Mouse (Mus musculus): Measurements from ENCODE around the gene Sctr. TPM values are rescaled to one million over a fixed set of nuclear protein-coding genes. Genes with fewer than 3 reads are reported as not detected.

Gene Sctr
- polyA plus RNA-seq, 1 experiment from 2014 or later = not detected

GRCm38 (mm10) chr1:120051070-120051469, 44.4 kb downstream of the Sctr start:
- peak; percentile 15 for DNase-seq (ENCODE audit: low spot score)
- Histone ChIP-seq H3K27ac (replicated peaks; ENCODE audit: low read depth, low read length) (no peak overlapping the region), H3K9me3 (replicated peaks; ENCODE audit: control insufficient read depth, low read length) (no peaks in the 10 kb centered on the region), H3K27me3 (ENCODE audit: control insufficient read depth, insufficient read depth, low read length) (no peaks in the 10 kb centered on the region), H3K9ac (replicated peaks; ENCODE audit: low read length) (no peak overlapping the region), H3K36me3 (replicated peaks; ENCODE audit: control insufficient read depth, insufficient read depth, low read depth, low read length) (no peaks in the 10 kb centered on the region), H3K4me1 (ENCODE audit: control insufficient read depth, insufficient read depth, low read length) (no peaks in the 10 kb centered on the region), H3K4me3 (ENCODE audit: low read depth, low read length) (no peak overlapping the region), H3K4me2 (ENCODE audit: low read depth, low read length) (no peak overlapping the region)
- 45% methylated on average over 1 of the region's 1 CpGs for WGBS
- no peak for ATAC-seq (replicated peaks; ENCODE audit: insufficient number of reproducible peaks, low FRiP score, low TSS enrichment, low read depth)

DNA sequence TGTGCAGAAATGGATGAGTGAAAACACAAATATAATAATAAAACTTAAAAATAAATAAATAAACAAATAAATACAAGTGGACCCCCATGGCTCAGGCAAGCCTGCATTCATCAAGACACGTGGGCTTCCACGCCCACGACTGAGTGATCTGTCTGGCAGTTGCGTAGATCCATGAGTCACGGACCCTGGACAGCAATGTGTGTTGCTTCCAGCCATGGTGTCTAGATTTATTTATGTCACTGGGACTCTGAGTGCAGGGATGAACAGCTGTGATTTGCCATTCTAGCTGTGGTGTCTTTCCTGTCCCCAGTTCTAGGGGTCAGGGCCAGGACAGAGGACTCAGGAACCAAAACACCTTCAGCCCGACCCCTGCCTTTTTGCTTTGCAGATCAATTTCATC, 48.3 kb downstream of the Sctr start:
- H3K27me3 ChIP-seq (ENCODE audit: control insufficient read depth, insufficient read depth, low read length) = no peaks in the 10 kb centered on the region
- ATAC-seq (replicated peaks; ENCODE audit: insufficient number of reproducible peaks, low FRiP score, low TSS enrichment, low read depth) = no peak
- WGBS = 91% methylated on average over 6 of the region's 6 CpGs

GRCm38 (mm10) chr1:120055475-120055874, 48.8 kb downstream of the Sctr start:
- Histone ChIP-seq H3K36me3 (replicated peaks; ENCODE audit: control insufficient read depth, insufficient read depth, low read depth, low read length) (no peaks in the 10 kb centered on the region), H3K9ac (replicated peaks; ENCODE audit: low read length) (no peak overlapping the region), H3K9me3 (replicated peaks; ENCODE audit: control insufficient read depth, low read length) (no peaks in the 10 kb centered on the region), H3K27ac (replicated peaks; ENCODE audit: low read depth, low read length) (no peak overlapping the region), H3K4me2 (ENCODE audit: low read depth, low read length) (no peak overlapping the region), H3K4me1 (ENCODE audit: control insufficient read depth, insufficient read depth, low read length) (no peaks in the 10 kb centered on the region), H3K4me3 (ENCODE audit: low read depth, low read length) (no peak overlapping the region), H3K27me3 (ENCODE audit: control insufficient read depth, insufficient read depth, low read length) (no peaks in the 10 kb centered on the region)
- ATAC-seq (replicated peaks; ENCODE audit: insufficient number of reproducible peaks, low FRiP score, low TSS enrichment, low read depth) (no peak), DNase-seq (ENCODE audit: low spot score) (no peak)
- WGBS = 82% methylated on average over 6 of the region's 6 CpGs

More for the DNA sequence above, 48.3 kb downstream of the Sctr start:
- Histone ChIP-seq H3K4me3 (ENCODE audit: low read depth, low read length) (no peak overlapping the region), H3K4me2 (ENCODE audit: low read depth, low read length) (no peak overlapping the region), H3K36me3 (replicated peaks; ENCODE audit: control insufficient read depth, insufficient read depth, low read depth, low read length) (no peaks in the 10 kb centered on the region), H3K9me3 (replicated peaks; ENCODE audit: control insufficient read depth, low read length) (no peaks in the 10 kb centered on the region), H3K27ac (replicated peaks; ENCODE audit: low read depth, low read length) (no peak overlapping the region), H3K9ac (replicated peaks; ENCODE audit: low read length) (no peak overlapping the region), H3K4me1 (ENCODE audit: control insufficient read depth, insufficient read depth, low read length) (no peaks in the 10 kb centered on the region)
- no peak for DNase-seq (ENCODE audit: low spot score)

DNA sequence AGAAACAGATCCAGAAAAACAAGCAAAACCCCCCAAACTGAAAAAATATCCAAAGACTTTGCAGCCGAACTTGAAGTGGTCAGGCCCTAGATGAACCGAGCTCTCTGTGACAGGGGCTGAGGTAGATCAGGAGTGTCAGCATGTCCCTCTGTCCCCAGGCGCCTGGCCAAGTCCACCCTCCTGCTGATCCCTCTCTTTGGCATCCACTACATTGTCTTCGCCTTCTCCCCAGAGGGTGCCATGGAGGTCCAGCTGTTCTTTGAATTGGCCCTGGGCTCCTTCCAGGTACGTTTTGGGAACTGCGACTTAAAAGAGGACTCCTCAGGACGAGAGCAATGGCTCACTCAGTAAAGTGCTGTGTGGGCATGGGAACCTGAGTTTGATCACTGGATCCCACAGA, 49.5 kb downstream of the Sctr start:
- no peak overlapping the region for H3K9ac ChIP-seq (replicated peaks; ENCODE audit: low read length)
- H3K4me3 ChIP-seq (ENCODE audit: low read depth, low read length) = no peak overlapping the region
- H3K9me3 ChIP-seq (replicated peaks; ENCODE audit: control insufficient read depth, low read length) = no peaks in the 10 kb centered on the region
- no peak overlapping the region for H3K27ac ChIP-seq (replicated peaks; ENCODE audit: low read depth, low read length)
- WGBS = 60% methylated on average over 7 of the region's 7 CpGs
- DNase-seq (ENCODE audit: low spot score) = no peak
- H3K27me3 ChIP-seq (ENCODE audit: control insufficient read depth, insufficient read depth, low read length) = no peaks in the 10 kb centered on the region
- ATAC-seq (replicated peaks; ENCODE audit: insufficient number of reproducible peaks, low FRiP score, low TSS enrichment, low read depth) = no peak
- H3K4me1 ChIP-seq (ENCODE audit: control insufficient read depth, insufficient read depth, low read length) = no peaks in the 10 kb centered on the region
- H3K4me2 ChIP-seq (ENCODE audit: low read depth, low read length) = no peak overlapping the region
- H3K36me3 ChIP-seq (replicated peaks; ENCODE audit: control insufficient read depth, insufficient read depth, low read depth, low read length) = no peaks in the 10 kb centered on the region

DNA sequence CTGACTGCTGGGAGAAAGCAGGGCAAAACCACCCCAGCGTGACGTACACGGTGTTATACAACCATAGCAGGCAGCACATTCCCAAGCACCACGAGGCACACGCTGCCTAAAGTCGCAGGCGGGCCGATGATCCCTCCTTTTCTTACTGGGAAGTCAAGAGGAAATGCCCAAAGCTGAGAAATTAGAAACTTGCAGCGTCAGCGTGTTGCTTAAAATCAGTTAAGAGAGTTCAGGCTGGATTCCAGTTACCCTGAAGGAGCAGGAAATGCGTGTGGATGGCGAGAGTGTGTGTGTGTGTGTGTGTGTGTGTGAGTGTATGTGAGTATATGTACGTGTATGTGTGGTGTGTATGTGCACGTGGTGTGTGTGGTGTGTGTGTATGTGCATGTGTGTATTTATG, 50.4 kb downstream of the Sctr start:
- Histone ChIP-seq H3K4me2 (ENCODE audit: low read depth, low read length) (no peak overlapping the region), H3K4me3 (ENCODE audit: low read depth, low read length) (no peak overlapping the region), H3K4me1 (ENCODE audit: control insufficient read depth, insufficient read depth, low read length) (no peaks in the 10 kb centered on the region), H3K9ac (replicated peaks; ENCODE audit: low read length) (no peak overlapping the region), H3K27ac (replicated peaks; ENCODE audit: low read depth, low read length) (no peak overlapping the region), H3K27me3 (ENCODE audit: control insufficient read depth, insufficient read depth, low read length) (no peaks in the 10 kb centered on the region), H3K9me3 (replicated peaks; ENCODE audit: control insufficient read depth, low read length) (no peaks in the 10 kb centered on the region), H3K36me3 (replicated peaks; ENCODE audit: control insufficient read depth, insufficient read depth, low read depth, low read length) (no peaks in the 10 kb centered on the region)
- ATAC-seq (replicated peaks; ENCODE audit: insufficient number of reproducible peaks, low FRiP score, low TSS enrichment, low read depth) (no peak), DNase-seq (ENCODE audit: low spot score) (peak; percentile 41)
- WGBS = 60% methylated on average over 14 of the region's 14 CpGs

GRCm38 (mm10) chr1:120057674-120058430, 51.2 kb downstream of the Sctr start:
- 62% methylated on average over 8 of the region's 8 CpGs for WGBS
- ATAC-seq (replicated peaks; ENCODE audit: insufficient number of reproducible peaks, low FRiP score, low TSS enrichment, low read depth) (no peak), DNase-seq (ENCODE audit: low spot score) (no peak)
- no peaks in the 10 kb centered on the region for H3K27me3 ChIP-seq (ENCODE audit: control insufficient read depth, insufficient read depth, low read length)
- no peaks in the 10 kb centered on the region for H3K36me3 ChIP-seq (replicated peaks; ENCODE audit: control insufficient read depth, insufficient read depth, low read depth, low read length)
- H3K27ac ChIP-seq (replicated peaks; ENCODE audit: low read depth, low read length) = no peak overlapping the region
- no peak overlapping the region for H3K9ac ChIP-seq (replicated peaks; ENCODE audit: low read length)
- no peaks in the 10 kb centered on the region for H3K4me1 ChIP-seq (ENCODE audit: control insufficient read depth, insufficient read depth, low read length)
- no peaks in the 10 kb centered on the region for H3K9me3 ChIP-seq (replicated peaks; ENCODE audit: control insufficient read depth, low read length)
- no peak overlapping the region for H3K4me2 ChIP-seq (ENCODE audit: low read depth, low read length)
- no peak overlapping the region for H3K4me3 ChIP-seq (ENCODE audit: low read depth, low read length)

GRCm38 (mm10) chr1:120060687-120061086, 54.0 kb downstream of the Sctr start:
- H3K4me1 ChIP-seq (ENCODE audit: control insufficient read depth, insufficient read depth, low read length) = no peaks in the 10 kb centered on the region

DNA sequence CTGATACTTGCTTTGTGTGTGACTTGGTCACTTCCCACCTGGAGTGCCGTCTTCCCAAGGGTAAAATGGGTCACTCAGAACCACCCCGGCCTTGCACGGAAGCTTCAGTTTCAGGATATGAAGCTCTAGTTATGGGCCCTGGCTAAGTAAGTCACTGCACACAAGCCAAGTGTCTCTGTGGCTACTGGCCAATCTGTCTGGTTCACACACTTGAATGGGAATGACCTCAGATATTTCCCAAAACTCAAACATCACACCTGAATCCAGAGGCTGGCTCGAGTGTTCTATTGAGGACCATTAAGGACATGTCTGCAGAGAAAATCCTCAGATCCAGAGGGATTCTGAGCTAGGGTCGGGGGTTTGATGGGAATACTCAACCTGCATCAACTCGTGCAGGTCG, 55.5 kb downstream of the Sctr start:
- no peaks in the 10 kb centered on the region for H3K27me3 ChIP-seq (ENCODE audit: control insufficient read depth, insufficient read depth, low read length)
- WGBS = 92% methylated on average over 7 of the region's 7 CpGs
- no peak overlapping the region for H3K4me2 ChIP-seq (ENCODE audit: low read depth, low read length)
- ATAC-seq (replicated peaks; ENCODE audit: insufficient number of reproducible peaks, low FRiP score, low TSS enrichment, low read depth) = no peak
- DNase-seq (ENCODE audit: low spot score) = no peak
- H3K9ac ChIP-seq (replicated peaks; ENCODE audit: low read length) = no peak overlapping the region
- no peaks in the 10 kb centered on the region for H3K9me3 ChIP-seq (replicated peaks; ENCODE audit: control insufficient read depth, low read length)
- H3K36me3 ChIP-seq (replicated peaks; ENCODE audit: control insufficient read depth, insufficient read depth, low read depth, low read length) = no peaks in the 10 kb centered on the region
- H3K4me3 ChIP-seq (ENCODE audit: low read depth, low read length) = no peak overlapping the region
- H3K4me1 ChIP-seq (ENCODE audit: control insufficient read depth, insufficient read depth, low read length) = no peaks in the 10 kb centered on the region
- H3K27ac ChIP-seq (replicated peaks; ENCODE audit: low read depth, low read length) = no peak overlapping the region

More at GRCm38 (mm10) chr1:120060687-120061086, 54.0 kb downstream of the Sctr start:
- Histone ChIP-seq H3K4me2 (ENCODE audit: low read depth, low read length) (no peak overlapping the region), H3K36me3 (replicated peaks; ENCODE audit: control insufficient read depth, insufficient read depth, low read depth, low read length) (no peaks in the 10 kb centered on the region), H3K27me3 (ENCODE audit: control insufficient read depth, insufficient read depth, low read length) (no peaks in the 10 kb centered on the region), H3K27ac (replicated peaks; ENCODE audit: low read depth, low read length) (no peak overlapping the region), H3K9ac (replicated peaks; ENCODE audit: low read length) (no peak overlapping the region), H3K9me3 (replicated peaks; ENCODE audit: control insufficient read depth, low read length) (no peaks in the 10 kb centered on the region), H3K4me3 (ENCODE audit: low read depth, low read length) (no peak overlapping the region)
- 67% methylated on average over 5 of the region's 5 CpGs for WGBS
- no peak for ATAC-seq (replicated peaks; ENCODE audit: insufficient number of reproducible peaks, low FRiP score, low TSS enrichment, low read depth)
- DNase-seq (ENCODE audit: low spot score) = no peak

All from embryonic facial prominence, embryonic 11.5 days (tissue).